Mouse (Mus musculus): ENCODE measurements around the gene Ppil4. TPM values are rescaled to one million over a fixed set of nuclear protein-coding genes. Genes with fewer than 3 reads are reported as not detected.
"Not testable (repeated sequence)": the region's sequence is repeated elsewhere in the genome, so short reads cannot be mapped to it uniquely, and the experiment has no call there.

Gene Ppil4
- 42.7 and 47.3 TPM in 2 replicates for polyA plus RNA-seq (2016; fragmentation: Nextera tagmentation; extraction: Ambion mirVana)

- Histone ChIP-seq H3K9ac (peak within 1 kb of the TSS; percentile 80), H3K36me3 (peaks cover 34% of the 10 kb centered on the region), H3K9me3 (no peaks in the 10 kb centered on the region), H3K27ac (peak within 1 kb of the TSS; percentile 50; the same call in 1 of the 2 replicates), H3K4me3 (peak within 1 kb of the TSS; percentile 95), H3K27me3 (no peaks in the 10 kb centered on the region), H3K4me1 (peaks cover 9% of the 10 kb centered on the region), H3K4me2 (replicated peaks) (peak within 1 kb of the TSS; percentile 86)
- peak; percentile 74 for ATAC-seq (ENCODE audit: insufficient number of reproducible peaks, insufficient read depth, low FRiP score, low TSS enrichment)
- under 1% methylated on average over 52 of the region's 52 CpGs for WGBS
These were observed at the start of gene Ppil4, which contains the start of gene Ginm1 for GRCm38 (mm10) chr10:7792751-7793385. Ppil4 (plus strand) TSS chr10:7792891. Ginm1 (minus strand) TSS chr10:7792824.

GRCm38 (mm10) chr10:7745528-7745927 is 47.2 kb upstream of the Ppil4 start:
- H3K36me3 ChIP-seq: peaks cover 54% of the 10 kb centered on the region
- not testable (repeated sequence) for H3K27ac ChIP-seq
- WGBS: 98% methylated on average over 6 of the region's 6 CpGs

GRCm38 (mm10) chr10:7748752-7749151 is 43.9 kb upstream of the Ppil4 start:
- Histone ChIP-seq H3K9ac (no peak overlapping the region), H3K4me3 (no peak overlapping the region), H3K9me3 (no peaks in the 10 kb centered on the region), H3K27ac (no peak overlapping the region), H3K4me2 (replicated peaks) (no peak overlapping the region), H3K36me3 (peaks cover 59% of the 10 kb centered on the region), H3K4me1 (no peaks in the 10 kb centered on the region), H3K27me3 (no peaks in the 10 kb centered on the region)
- WGBS: 92% methylated on average over 6 of the region's 6 CpGs
- no peak for ATAC-seq (ENCODE audit: insufficient number of reproducible peaks, insufficient read depth, low FRiP score, low TSS enrichment)

More at GRCm38 (mm10) chr10:7745528-7745927, 47.2 kb upstream of the Ppil4 start:
- not testable (repeated sequence) for H3K9me3 ChIP-seq; H3K27me3 ChIP-seq; H3K4me3 ChIP-seq; H3K4me2 ChIP-seq (replicated peaks); H3K9ac ChIP-seq; ATAC-seq (ENCODE audit: insufficient number of reproducible peaks, insufficient read depth, low FRiP score, low TSS enrichment); H3K4me1 ChIP-seq

GRCm38 (mm10) chr10:7757544-7757943 is 35.1 kb upstream of the Ppil4 start:
- H3K4me3 ChIP-seq: no peak overlapping the region
- WGBS: 92% methylated on average over 2 of the region's 2 CpGs
- no peak overlapping the region for H3K4me2 ChIP-seq (replicated peaks)
- H3K4me1 ChIP-seq: no peaks in the 10 kb centered on the region
- H3K36me3 ChIP-seq: peaks cover 67% of the 10 kb centered on the region
- H3K9ac ChIP-seq: no peak overlapping the region
- no peak overlapping the region for H3K27ac ChIP-seq
- ATAC-seq (ENCODE audit: insufficient number of reproducible peaks, insufficient read depth, low FRiP score, low TSS enrichment): no peak
- H3K27me3 ChIP-seq: no peaks in the 10 kb centered on the region
- no peaks in the 10 kb centered on the region for H3K9me3 ChIP-seq

- H3K4me1 ChIP-seq: no peaks in the 10 kb centered on the region
- ATAC-seq (ENCODE audit: insufficient number of reproducible peaks, insufficient read depth, low FRiP score, low TSS enrichment): no peak
- H3K9me3 ChIP-seq: no peaks in the 10 kb centered on the region
- WGBS: 91% methylated on average over 4 of the region's 4 CpGs
- H3K9ac ChIP-seq: no peak overlapping the region
- H3K4me2 ChIP-seq (replicated peaks): no peak overlapping the region
- no peak overlapping the region for H3K4me3 ChIP-seq
- H3K36me3 ChIP-seq: peaks cover 73% of the 10 kb centered on the region
- no peak overlapping the region for H3K27ac ChIP-seq
- H3K27me3 ChIP-seq: no peaks in the 10 kb centered on the region
These were observed 20.3 kb upstream of the Ppil4 start for GRCm38 (mm10) chr10:7772346-7772745.

GRCm38 (mm10) chr10:7772769-7773168 is 19.9 kb upstream of the Ppil4 start:
- no peak for ATAC-seq (ENCODE audit: insufficient number of reproducible peaks, insufficient read depth, low FRiP score, low TSS enrichment)
- Histone ChIP-seq H3K9ac (no peak overlapping the region), H3K4me3 (no peak overlapping the region), H3K4me1 (no peaks in the 10 kb centered on the region), H3K27ac (no peak overlapping the region), H3K4me2 (replicated peaks) (no peak overlapping the region), H3K36me3 (peaks cover 68% of the 10 kb centered on the region), H3K27me3 (no peaks in the 10 kb centered on the region), H3K9me3 (no peaks in the 10 kb centered on the region)
- 97% methylated on average over 1 of the region's 1 CpGs for WGBS

GRCm38 (mm10) chr10:7775421-7775820 is 17.3 kb upstream of the Ppil4 start:
- Histone ChIP-seq H3K4me3 (no peak overlapping the region), H3K27me3 (no peaks in the 10 kb centered on the region), H3K4me1 (peaks cover 7% of the 10 kb centered on the region; the same call in 1 of the 2 replicates), H3K9ac (no peak overlapping the region), H3K4me2 (replicated peaks) (no peak overlapping the region), H3K27ac (no peak overlapping the region), H3K36me3 (peaks cover 52% of the 10 kb centered on the region), H3K9me3 (no peaks in the 10 kb centered on the region)
- ATAC-seq (ENCODE audit: insufficient number of reproducible peaks, insufficient read depth, low FRiP score, low TSS enrichment): no peak
- WGBS: 89% methylated on average over 8 of the region's 8 CpGs

GRCm38 (mm10) chr10:7778361-7778760 is 14.3 kb upstream of the Ppil4 start:
- Histone ChIP-seq H3K27me3 (no peaks in the 10 kb centered on the region), H3K4me1 (peaks cover 7% of the 10 kb centered on the region; the same call in 1 of the 2 replicates), H3K27ac (no peak overlapping the region), H3K9me3 (no peaks in the 10 kb centered on the region), H3K9ac (no peak overlapping the region), H3K36me3 (peaks cover 24% of the 10 kb centered on the region), H3K4me3 (no peak overlapping the region), H3K4me2 (replicated peaks) (no peak overlapping the region)
- ATAC-seq (ENCODE audit: insufficient number of reproducible peaks, insufficient read depth, low FRiP score, low TSS enrichment): no peak
- 95% methylated on average over 3 of the region's 3 CpGs for WGBS

GRCm38 (mm10) chr10:7779751-7780237 is 12.9 kb upstream of the Ppil4 start:
- Histone ChIP-seq H3K4me1 (peaks cover 7% of the 10 kb centered on the region; the same call in 1 of the 2 replicates), H3K27ac (no peak overlapping the region), H3K4me3 (peak overlapping the region; percentile 99), H3K9ac (peak overlapping the region; percentile 89), H3K36me3 (peaks cover 14% of the 10 kb centered on the region), H3K9me3 (no peaks in the 10 kb centered on the region), H3K4me2 (replicated peaks) (peak overlapping the region; percentile 69), H3K27me3 (no peaks in the 10 kb centered on the region)
- WGBS: 25% methylated on average over 6 of the region's 7 CpGs
- no peak for ATAC-seq (ENCODE audit: insufficient number of reproducible peaks, insufficient read depth, low FRiP score, low TSS enrichment)

GRCm38 (mm10) chr10:7780238-7781176 is 12.2 kb upstream of the Ppil4 start:
- Histone ChIP-seq H3K4me2 (replicated peaks) (peak overlapping the region; percentile 69), H3K27ac (peak overlapping the region; percentile 60; the same call in 1 of the 2 replicates), H3K27me3 (no peaks in the 10 kb centered on the region), H3K9ac (peak overlapping the region; percentile 89), H3K4me1 (peaks cover 7% of the 10 kb centered on the region; the same call in 1 of the 2 replicates), H3K36me3 (peaks cover 11% of the 10 kb centered on the region), H3K4me3 (peak overlapping the region; percentile 99), H3K9me3 (no peaks in the 10 kb centered on the region)
- ATAC-seq (ENCODE audit: insufficient number of reproducible peaks, insufficient read depth, low FRiP score, low TSS enrichment): peak; percentile 82
- under 1% methylated on average over 73 of the region's 77 CpGs for WGBS

GRCm38 (mm10) chr10:7781214-7781613 is 11.5 kb upstream of the Ppil4 start:
- no peak overlapping the region for H3K27ac ChIP-seq
- peak overlapping the region; percentile 69 for H3K4me2 ChIP-seq (replicated peaks)
- no peak overlapping the region for H3K9ac ChIP-seq
- peak overlapping the region; percentile 99 for H3K4me3 ChIP-seq
- peaks cover 7% of the 10 kb centered on the region; the same call in 1 of the 2 replicates for H3K4me1 ChIP-seq
- no peak for ATAC-seq (ENCODE audit: insufficient number of reproducible peaks, insufficient read depth, low FRiP score, low TSS enrichment)
- no peaks in the 10 kb centered on the region for H3K27me3 ChIP-seq
- H3K9me3 ChIP-seq: no peaks in the 10 kb centered on the region
- H3K36me3 ChIP-seq: peaks cover 11% of the 10 kb centered on the region
- WGBS: 56% methylated on average over 3 of the region's 3 CpGs

All from embryonic facial prominence, embryonic 12.5 days (tissue).